Mouse (Mus musculus) limb, embryonic 14.5 days (tissue): ENCODE measurements around the gene Ppp1ca. TPM values are rescaled to one million over a fixed set of nuclear protein-coding genes. Genes with fewer than 3 reads are reported as not detected.
A peak's percentile ranks its signal among the peaks of the same experiment; 100 is the strongest.

ENCODE experiments used
- ATAC-seq: fragments of 200-750 bp; cut with Nextera tagmentation; 2 replicates; pipeline ENCODE4 v1.8.0; 2017; ENCODE audit warnings: low read depth, moderate number of reproducible peaks, moderate TSS enrichment; ENCODE audit not compliant: low FRiP score
- DNase-seq: peaks from one replicate; pipeline ENCODE4 v3.0.0-alpha.2; 2015; ENCODE audit warnings: low spot score
- H3K27ac ChIP-seq: fragments of 300-500 bp; sonication (generic); replicated peaks from 2 replicates; pipeline ENCODE4 v1.5.1; 2014; ENCODE audit warnings: low read depth, mild to moderate bottlenecking, low read length, moderate library complexity, mixed read lengths
- H3K27me3 ChIP-seq: fragments of 300-500 bp; sonication (generic); 2 replicates; pipeline ENCODE4 v1.6.1; 2014; ENCODE audit warnings: low read length, mixed read lengths; ENCODE audit not compliant: control insufficient read depth, insufficient read depth
- H3K36me3 ChIP-seq: fragments of 300-500 bp; sonication (generic); 2 replicates; pipeline ENCODE4 v1.6.1; 2014; ENCODE audit warnings: mild to moderate bottlenecking, low read length, moderate library complexity, mixed read lengths; ENCODE audit not compliant: control insufficient read depth, insufficient read depth
- H3K4me1 ChIP-seq: fragments of 300-500 bp; sonication (generic); 2 replicates; pipeline ENCODE4 v1.6.1; 2014; ENCODE audit warnings: antibody characterized with exemption, low read length, mixed read lengths; ENCODE audit not compliant: control insufficient read depth, insufficient read depth
- H3K4me2 ChIP-seq: fragments of 300-500 bp; sonication (generic); replicated peaks from 2 replicates; pipeline ENCODE4 v1.6.1; 2014; ENCODE audit warnings: low read depth, mild to moderate bottlenecking, low read length, moderate library complexity; ENCODE audit not compliant: severe bottlenecking
- H3K4me3 ChIP-seq: fragments of 300-500 bp; sonication (generic); replicated peaks from 2 replicates; pipeline ENCODE4 v1.5.1; 2014; ENCODE audit warnings: low read length
- H3K9ac ChIP-seq: fragments of 300-500 bp; sonication (generic); 2 replicates; pipeline ENCODE4 v1.6.1; 2014; ENCODE audit warnings: mild to moderate bottlenecking, low read depth, low read length, moderate library complexity; ENCODE audit not compliant: severe bottlenecking
- H3K9me3 ChIP-seq: fragments of 300-500 bp; sonication (generic); 2 replicates; pipeline ENCODE4 v1.6.1; 2016; ENCODE audit warnings: low read length; ENCODE audit not compliant: control insufficient read depth
- POLR2A ChIP-seq: fragments of 200-500 bp; IDR thresholded peaks from 2 replicates; pipeline ENCODE4 v1.8.0; 2012; ENCODE audit warnings: inconsistent platforms, mild to moderate bottlenecking, moderate library complexity, borderline replicate concordance; ENCODE audit not compliant: insufficient read depth, insufficient read length; ENCODE audit errors: extremely low read depth
- WGBS: fragments of 180-500 bp; shearing (Covaris S2); extraction: QIAGEN DNeasy Blood & Tissue Kit; methylation state at CpG from one replicate; pipeline ENCODE4 v1.1.7; 2014; 5-methylcytosine and 5-hydroxymethylcytosine counted together
- polyA plus RNA-seq, 2 experiments: library from polyadenylated mRNA; depleted of rRNA in 1 of 2; stranded (reverse) in 1 of 2; unstranded in 1 of 2; fragments of >200 nt; fragmentation: Nextera tagmentation in 1 of 2; extraction: Ambion mirVana in 1 of 2; gene quantifications; 2 replicates each; pipeline versions ENCODE4 v1.2.1 to v1.2.3; 2012 to 2014

The Ppp1ca gene
- polyA plus RNA-seq, 2 experiments = 490 to 794 TPM

DNA sequence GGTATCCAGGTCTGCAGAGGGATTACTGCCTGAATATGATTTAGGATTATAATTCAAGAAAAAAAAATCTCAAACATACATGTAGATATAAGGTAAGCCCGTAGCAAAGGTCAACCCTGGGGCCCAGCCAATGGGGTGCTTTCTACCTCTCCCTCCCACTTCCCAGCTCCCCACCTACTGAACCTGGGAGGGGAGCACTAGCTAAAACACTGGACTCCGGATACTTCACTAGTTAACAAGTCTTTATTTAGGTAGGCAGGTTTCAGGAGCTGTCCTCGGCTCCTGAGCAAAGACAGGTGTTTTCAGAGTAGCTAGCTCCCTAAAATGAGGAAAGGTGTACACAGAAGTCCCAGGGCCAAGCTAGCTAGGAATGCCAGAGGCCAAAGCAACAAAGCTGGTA, 27.8 kb upstream of the Ppp1ca start:
- Histone ChIP-seq H3K9ac (no peak overlapping the region), H3K4me3 (no peak overlapping the region), H3K27me3 (no peaks in the 10 kb centered on the region), H3K9me3 (no peaks in the 10 kb centered on the region), H3K27ac (no peak overlapping the region), H3K36me3 (peaks cover 21% of the 10 kb centered on the region), H3K4me2 (peak overlapping the region; percentile 89; the same call in 1 of the 2 replicates), H3K4me1 (peaks cover 12% of the 10 kb centered on the region)
- DNase-seq = no peak
- TF ChIP-seq POLR2A = no peak
- WGBS = 85% methylated on average over 3 of the region's 3 CpGs
- ATAC-seq = no peak

DNA sequence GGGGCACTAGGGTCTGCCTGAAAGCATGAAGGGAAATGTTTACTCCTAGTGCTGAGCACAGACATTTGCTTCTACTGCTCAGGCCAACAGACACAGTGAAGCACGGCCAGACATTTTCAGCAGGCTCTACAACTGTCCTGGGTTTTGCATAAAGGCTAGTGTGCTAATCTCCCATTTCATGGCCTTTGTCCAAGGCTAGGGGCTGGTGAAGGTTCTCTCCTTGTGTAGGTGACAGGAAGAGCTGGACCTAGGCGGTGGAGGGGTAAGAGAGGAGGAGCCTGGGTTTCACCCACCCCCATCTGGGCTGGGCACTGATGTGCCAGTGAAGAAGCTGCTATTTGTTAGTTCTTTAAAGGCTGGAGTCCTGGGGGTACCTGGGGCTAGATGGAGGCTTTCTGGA, 27.1 kb upstream of the Ppp1ca start:
- H3K36me3 ChIP-seq = peaks cover 15% of the 10 kb centered on the region
- H3K27ac ChIP-seq = no peak overlapping the region
- no peak overlapping the region for H3K4me3 ChIP-seq
- H3K4me2 ChIP-seq = no peak overlapping the region
- TF ChIP-seq POLR2A = no peak
- 72% methylated on average over 2 of the region's 2 CpGs for WGBS
- no peak for ATAC-seq
- no peaks in the 10 kb centered on the region for H3K27me3 ChIP-seq
- peaks cover 14% of the 10 kb centered on the region for H3K4me1 ChIP-seq
- H3K9me3 ChIP-seq = no peaks in the 10 kb centered on the region
- no peak for DNase-seq
- no peak overlapping the region for H3K9ac ChIP-seq

DNA sequence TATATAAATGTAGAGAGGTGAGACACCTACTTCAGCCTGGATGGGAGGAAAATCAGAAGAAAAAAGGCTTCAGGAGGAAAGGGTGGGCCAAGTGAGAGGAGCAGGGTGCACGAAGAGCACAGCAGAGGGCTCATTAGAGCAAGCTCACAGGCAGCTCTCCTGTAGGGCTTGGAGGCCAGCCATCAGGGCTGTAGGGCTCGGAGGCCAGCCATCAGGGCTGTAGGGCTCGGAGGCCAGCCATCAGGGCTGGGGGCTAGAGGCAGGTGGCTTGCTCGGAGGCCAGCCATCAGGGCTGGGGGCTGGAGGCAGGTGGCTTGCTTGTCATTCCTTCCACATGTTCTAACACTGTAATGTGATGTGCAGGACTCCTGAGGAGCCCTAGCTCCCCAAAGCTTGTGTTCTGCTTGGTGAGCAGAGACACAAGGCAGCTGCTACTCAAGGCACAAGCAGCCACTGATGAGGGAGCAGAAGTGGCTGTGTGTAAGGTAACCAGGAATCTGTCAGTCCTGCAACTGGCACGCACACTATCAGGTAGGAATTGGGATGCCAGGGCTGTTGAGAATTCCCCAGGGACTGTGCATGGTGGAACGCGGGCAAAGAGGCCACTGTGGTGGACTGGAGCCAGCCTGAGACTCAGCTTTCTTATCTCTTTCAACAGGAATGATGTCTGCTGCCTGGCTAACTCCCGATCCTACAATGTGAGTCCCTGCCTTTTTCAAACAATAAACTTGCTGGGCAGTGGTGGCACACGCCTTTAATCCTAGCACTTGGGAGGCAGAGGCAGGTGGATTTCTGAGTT, 25.0 kb upstream of the Ppp1ca start:
- no peak overlapping the region for H3K4me2 ChIP-seq
- no peak for TF ChIP-seq POLR2A
- H3K9ac ChIP-seq = no peak overlapping the region
- 71% methylated on average over 9 of the region's 9 CpGs for WGBS
- no peaks in the 10 kb centered on the region for H3K27me3 ChIP-seq
- no peak for DNase-seq
- H3K4me3 ChIP-seq = no peak overlapping the region
- H3K27ac ChIP-seq = no peak overlapping the region
- no peaks in the 10 kb centered on the region for H3K36me3 ChIP-seq
- no peaks in the 10 kb centered on the region for H3K9me3 ChIP-seq
- no peak for ATAC-seq
- H3K4me1 ChIP-seq = peaks cover 25% of the 10 kb centered on the region

DNA sequence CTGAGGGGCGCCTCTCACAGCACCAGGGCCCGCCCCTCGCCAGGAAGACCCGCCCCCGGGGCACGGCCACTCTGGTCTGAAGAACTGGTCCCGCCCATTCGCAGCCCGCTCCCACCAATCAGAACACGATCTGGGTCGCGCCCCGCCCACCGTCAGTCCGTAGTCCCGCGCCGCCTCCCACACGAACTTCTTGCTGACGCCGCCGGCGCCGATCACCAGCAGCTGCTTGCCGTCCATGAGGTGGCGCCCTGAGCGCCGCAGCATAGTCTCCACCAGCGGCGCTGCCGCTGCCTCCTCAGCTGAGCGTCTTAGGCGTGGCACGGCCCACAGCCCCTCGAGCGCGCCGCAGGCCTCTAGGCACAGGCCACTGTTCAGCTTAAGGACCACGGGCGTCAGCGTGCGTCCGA, 22.5 kb upstream of the Ppp1ca start:
- DNase-seq (peak; percentile 100), ATAC-seq (peak; percentile 95)
- TF ChIP-seq POLR2A = peak; percentile 94
- Histone ChIP-seq H3K4me2 (peak overlapping the region; percentile 94), H3K4me1 (peaks cover 13% of the 10 kb centered on the region), H3K36me3 (no peaks in the 10 kb centered on the region), H3K9ac (peak overlapping the region; percentile 86), H3K4me3 (peak overlapping the region; percentile 50), H3K27me3 (no peaks in the 10 kb centered on the region), H3K27ac (peak overlapping the region; percentile 85), H3K9me3 (no peaks in the 10 kb centered on the region)
- 3% methylated on average over 43 of the region's 43 CpGs for WGBS

DNA sequence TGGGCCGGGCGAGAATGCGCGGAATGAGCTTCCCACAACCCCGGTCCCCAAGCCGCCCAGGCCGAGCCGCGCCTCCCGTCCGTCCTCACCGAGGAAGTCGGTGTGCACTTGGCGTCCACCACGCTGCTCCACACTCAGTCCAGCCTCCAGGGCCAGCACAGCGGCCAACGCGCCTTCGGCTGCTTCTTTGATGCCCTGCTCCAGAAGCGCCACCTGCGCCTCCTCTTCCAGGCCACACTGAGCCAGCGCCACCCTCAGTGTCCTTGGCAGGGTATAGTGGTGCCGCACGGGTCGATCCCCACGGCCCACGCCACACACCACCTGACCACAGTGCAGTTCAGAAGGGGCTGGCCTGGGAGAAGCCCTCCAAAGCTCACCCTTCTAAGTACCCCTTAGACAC, 22.1 kb upstream of the Ppp1ca start:
- Histone ChIP-seq H3K4me1 (peaks cover 13% of the 10 kb centered on the region), H3K4me2 (peak overlapping the region; percentile 94), H3K9me3 (no peaks in the 10 kb centered on the region), H3K27ac (peak overlapping the region; percentile 85), H3K36me3 (no peaks in the 10 kb centered on the region), H3K4me3 (peak overlapping the region; percentile 50), H3K9ac (peak overlapping the region; percentile 86), H3K27me3 (no peaks in the 10 kb centered on the region)
- DNase-seq (no peak), ATAC-seq (peak; percentile 42)
- WGBS = 12% methylated on average over 24 of the region's 27 CpGs
- no peak for TF ChIP-seq POLR2A
